Mouse (Mus musculus): Measurements from ENCODE around the gene Lrrc4c. TPM values are rescaled to one million over a fixed set of nuclear protein-coding genes. Genes with fewer than 3 reads are reported as not detected.

Gene Lrrc4c
- polyA plus RNA-seq, 1 experiment, result 19.9 TPM

DNA sequence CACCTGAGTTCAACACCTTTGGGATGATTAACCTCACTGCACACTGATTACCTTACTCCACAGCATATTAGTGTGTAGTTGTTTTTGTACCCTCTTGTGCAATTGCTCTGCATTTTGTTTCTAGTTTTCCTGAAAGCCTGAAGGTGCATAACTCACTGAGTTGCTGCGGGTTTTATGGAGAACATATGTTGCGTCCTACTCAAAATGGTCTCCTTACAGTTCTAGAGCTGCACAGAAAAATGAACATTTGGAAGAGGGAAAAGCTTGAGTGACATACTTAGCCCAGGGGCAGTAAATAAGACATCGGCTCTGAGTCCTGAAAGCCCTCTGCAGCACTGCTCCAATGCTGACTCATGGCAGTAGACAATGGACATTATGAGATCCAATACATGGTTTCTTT lies 727.7 kb downstream of the Lrrc4c start:
- Histone ChIP-seq H3K27ac (ENCODE audit: insufficient read depth, low read length) (no peak overlapping the region), H3K4me1 (ENCODE audit: control insufficient read depth, insufficient read depth, low read length) (no peaks in the 10 kb centered on the region), H3K4me3 (replicated peaks; ENCODE audit: insufficient read depth, low read depth, low read length) (no peak overlapping the region), H3K27me3 (ENCODE audit: control insufficient read depth, insufficient read depth, low read length) (no peaks in the 10 kb centered on the region)
- 94% methylated on average over 3 of the region's 3 CpGs for WGBS
- no peak for DNase-seq
- TF ChIP-seq CTCF (IDR thresholded peaks at IDR 0.05; ENCODE audit: borderline replicate concordance, insufficient read depth, low read depth, low read length) (no peak), POLR2A (IDR thresholded peaks at IDR 0.05; ENCODE audit: borderline replicate concordance, insufficient read depth, low read length) (no peak)

- DNase-seq, result no peak
- no peak overlapping the region for H3K27ac ChIP-seq (ENCODE audit: insufficient read depth, low read length)
- no peak for TF ChIP-seq CTCF (IDR thresholded peaks at IDR 0.05; ENCODE audit: borderline replicate concordance, insufficient read depth, low read depth, low read length)
- TF ChIP-seq POLR2A (IDR thresholded peaks at IDR 0.05; ENCODE audit: borderline replicate concordance, insufficient read depth, low read length), result no peak
- no peak overlapping the region for H3K4me3 ChIP-seq (replicated peaks; ENCODE audit: insufficient read depth, low read depth, low read length)
- H3K4me1 ChIP-seq (ENCODE audit: control insufficient read depth, insufficient read depth, low read length), result no peaks in the 10 kb centered on the region
- WGBS, result 73% methylated on average over 1 of the region's 1 CpGs
- H3K27me3 ChIP-seq (ENCODE audit: control insufficient read depth, insufficient read depth, low read length), result no peaks in the 10 kb centered on the region
Measured at GRCm38 (mm10) chr2:97080156-97080555, 762.2 kb downstream of the Lrrc4c start.

- TF ChIP-seq POLR2A (IDR thresholded peaks at IDR 0.05; ENCODE audit: borderline replicate concordance, insufficient read depth, low read length), result no peak
- no peak for TF ChIP-seq CTCF (IDR thresholded peaks at IDR 0.05; ENCODE audit: borderline replicate concordance, insufficient read depth, low read depth, low read length)
- H3K27ac ChIP-seq (ENCODE audit: insufficient read depth, low read length), result no peak overlapping the region
- no peak for DNase-seq
- no peaks in the 10 kb centered on the region for H3K4me1 ChIP-seq (ENCODE audit: control insufficient read depth, insufficient read depth, low read length)
- WGBS, result 32% methylated on average over 3 of the region's 3 CpGs
- H3K27me3 ChIP-seq (ENCODE audit: control insufficient read depth, insufficient read depth, low read length), result no peaks in the 10 kb centered on the region
- no peak overlapping the region for H3K4me3 ChIP-seq (replicated peaks; ENCODE audit: insufficient read depth, low read depth, low read length)
Measured at GRCm38 (mm10) chr2:97097965-97098364, 780.0 kb downstream of the Lrrc4c start.

DNA sequence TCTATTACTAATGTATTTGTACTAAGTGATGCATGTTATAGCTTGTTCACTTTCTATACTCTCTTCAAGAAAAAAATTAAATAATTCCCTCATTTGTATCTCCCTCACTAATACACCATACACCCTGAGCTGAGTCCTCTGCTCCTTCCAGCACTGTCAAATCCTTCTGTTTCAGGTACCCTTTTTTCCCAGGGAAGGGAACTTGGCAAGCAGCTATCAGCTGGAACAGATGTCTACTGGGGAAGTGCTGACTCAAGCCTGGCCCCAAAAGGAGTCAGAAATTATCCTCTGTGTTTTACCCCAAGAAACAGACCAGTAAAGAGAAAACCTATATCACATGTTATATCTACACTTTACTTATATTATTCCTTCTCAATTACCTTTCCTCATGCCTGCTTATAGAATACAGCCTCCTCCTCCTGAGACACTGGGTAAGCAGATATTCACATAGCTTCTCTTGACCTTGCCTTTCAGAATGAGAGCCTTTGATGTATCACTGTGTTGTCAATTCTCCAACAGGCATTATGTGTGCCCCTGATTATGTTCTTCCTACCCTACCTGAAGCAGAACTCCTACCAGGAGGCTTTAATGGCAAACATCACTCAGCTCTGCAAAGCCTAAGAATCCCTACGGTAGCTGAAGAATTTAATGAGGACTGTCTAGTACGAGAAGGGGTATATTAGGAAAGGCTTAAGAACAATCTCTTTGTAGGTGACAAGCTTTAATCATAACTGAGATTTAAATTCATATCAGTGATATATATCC lies 785.6 kb downstream of the Lrrc4c start:
- Histone ChIP-seq H3K4me1 (ENCODE audit: control insufficient read depth, insufficient read depth, low read length) (no peaks in the 10 kb centered on the region), H3K27ac (ENCODE audit: insufficient read depth, low read length) (no peak overlapping the region), H3K4me3 (replicated peaks; ENCODE audit: insufficient read depth, low read depth, low read length) (no peak overlapping the region), H3K27me3 (ENCODE audit: control insufficient read depth, insufficient read depth, low read length) (no peaks in the 10 kb centered on the region)
- TF ChIP-seq CTCF (IDR thresholded peaks at IDR 0.05; ENCODE audit: borderline replicate concordance, insufficient read depth, low read depth, low read length), result no peak
- TF ChIP-seq POLR2A (IDR thresholded peaks at IDR 0.05; ENCODE audit: borderline replicate concordance, insufficient read depth, low read length), result no peak
- WGBS, result 86% methylated on average over 2 of the region's 2 CpGs
- DNase-seq, result peak in 1 of 2 experiments; percentile 47

DNA sequence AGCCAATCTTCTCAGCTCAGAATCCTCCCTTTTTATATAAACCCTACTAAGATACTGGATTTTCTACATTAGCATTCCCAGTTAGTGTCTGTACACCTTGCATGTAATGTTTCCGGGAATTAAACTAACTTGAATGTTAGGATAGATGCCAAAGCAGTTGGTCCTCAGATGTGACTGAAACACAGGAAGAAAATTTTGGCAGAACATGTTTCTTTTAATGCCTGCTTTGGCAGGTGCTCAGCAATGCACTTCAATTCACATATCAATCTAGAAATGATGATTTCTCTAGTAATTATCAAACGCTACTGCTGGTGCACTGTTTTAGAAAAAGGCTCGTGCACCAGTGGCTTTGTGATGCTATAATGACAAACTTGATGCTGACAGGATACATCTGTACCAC lies 806.3 kb downstream of the Lrrc4c start:
- Histone ChIP-seq H3K4me1 (ENCODE audit: control insufficient read depth, insufficient read depth, low read length) (no peaks in the 10 kb centered on the region), H3K27me3 (ENCODE audit: control insufficient read depth, insufficient read depth, low read length) (no peaks in the 10 kb centered on the region), H3K4me3 (replicated peaks; ENCODE audit: insufficient read depth, low read depth, low read length) (no peak overlapping the region), H3K27ac (ENCODE audit: insufficient read depth, low read length) (no peak overlapping the region)
- WGBS, result 15% methylated on average over 3 of the region's 3 CpGs
- DNase-seq, result peak in 1 of 2 experiments; percentile 46
- TF ChIP-seq POLR2A (IDR thresholded peaks at IDR 0.05; ENCODE audit: borderline replicate concordance, insufficient read depth, low read length) (no peak), CTCF (IDR thresholded peaks at IDR 0.05; ENCODE audit: borderline replicate concordance, insufficient read depth, low read depth, low read length) (no peak)

DNA sequence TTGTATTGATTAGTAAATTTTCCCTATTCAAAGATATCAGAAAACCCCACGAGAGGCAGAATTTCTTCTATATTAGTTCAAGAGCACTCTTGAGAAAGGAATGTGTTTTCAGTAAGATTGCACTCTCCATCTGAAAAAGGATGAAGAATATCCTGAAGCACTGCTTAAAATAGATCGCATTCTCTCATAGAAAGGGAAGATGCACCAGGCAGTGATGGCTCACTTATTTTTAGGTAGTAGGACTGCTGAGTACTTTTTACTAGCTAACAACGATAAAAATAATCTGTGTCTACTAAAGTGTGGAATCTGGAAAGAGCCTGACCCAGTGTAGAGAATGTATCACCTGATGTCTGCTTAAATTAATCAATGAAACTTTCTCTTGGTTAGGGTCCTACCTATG lies 820.5 kb downstream of the Lrrc4c start:
- DNase-seq, result no peak
- 87% methylated on average over 3 of the region's 3 CpGs for WGBS
- H3K27ac ChIP-seq (ENCODE audit: insufficient read depth, low read length), result no peak overlapping the region
- H3K4me3 ChIP-seq (replicated peaks; ENCODE audit: insufficient read depth, low read depth, low read length), result no peak overlapping the region
- no peak for TF ChIP-seq POLR2A (IDR thresholded peaks at IDR 0.05; ENCODE audit: borderline replicate concordance, insufficient read depth, low read length)
- no peak for TF ChIP-seq CTCF (IDR thresholded peaks at IDR 0.05; ENCODE audit: borderline replicate concordance, insufficient read depth, low read depth, low read length)
- H3K27me3 ChIP-seq (ENCODE audit: control insufficient read depth, insufficient read depth, low read length), result no peaks in the 10 kb centered on the region
- H3K4me1 ChIP-seq (ENCODE audit: control insufficient read depth, insufficient read depth, low read length), result no peaks in the 10 kb centered on the region

DNA sequence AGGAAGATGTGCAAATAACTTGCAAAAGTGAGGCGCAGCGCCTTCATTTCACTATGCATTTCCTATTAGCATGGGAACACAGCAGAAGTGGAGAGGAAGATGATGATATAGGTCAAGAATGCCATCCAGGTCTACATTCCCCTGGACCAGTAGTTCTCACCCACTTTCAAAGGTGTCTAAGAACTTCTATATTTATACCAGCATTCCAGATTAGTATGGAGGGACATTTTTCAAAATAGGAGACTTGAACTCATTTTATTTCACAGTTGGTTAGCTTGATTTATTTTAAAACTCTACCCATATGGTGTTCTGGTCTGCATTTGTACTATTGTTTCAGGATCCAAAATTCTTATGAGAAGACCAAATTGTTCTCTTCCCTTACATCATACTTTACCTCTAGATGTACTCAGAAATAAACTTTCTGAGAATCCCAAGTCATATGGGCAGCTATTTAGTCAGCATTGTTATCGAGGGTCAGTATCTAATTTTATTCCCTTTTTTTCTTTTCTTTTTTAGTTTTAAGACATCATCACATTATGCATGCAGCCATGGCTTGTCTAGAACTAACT lies 833.7 kb downstream of the Lrrc4c start:
- DNase-seq, result no peak
- H3K27ac ChIP-seq (ENCODE audit: insufficient read depth, low read length), result no peak overlapping the region
- no peaks in the 10 kb centered on the region for H3K4me1 ChIP-seq (ENCODE audit: control insufficient read depth, insufficient read depth, low read length)
- H3K4me3 ChIP-seq (replicated peaks; ENCODE audit: insufficient read depth, low read depth, low read length), result no peak overlapping the region
- 96% methylated on average over 3 of the region's 3 CpGs for WGBS
- H3K27me3 ChIP-seq (ENCODE audit: control insufficient read depth, insufficient read depth, low read length), result no peaks in the 10 kb centered on the region
- TF ChIP-seq POLR2A (IDR thresholded peaks at IDR 0.05; ENCODE audit: borderline replicate concordance, insufficient read depth, low read length), result no peak
- no peak for TF ChIP-seq CTCF (IDR thresholded peaks at IDR 0.05; ENCODE audit: borderline replicate concordance, insufficient read depth, low read depth, low read length)

GRCm38 (mm10) chr2:97165745-97166144 lies 847.8 kb downstream of the Lrrc4c start:
- 60% methylated on average over 2 of the region's 2 CpGs for WGBS
- TF ChIP-seq CTCF (IDR thresholded peaks at IDR 0.05; ENCODE audit: borderline replicate concordance, insufficient read depth, low read depth, low read length), result no peak
- no peak for TF ChIP-seq POLR2A (IDR thresholded peaks at IDR 0.05; ENCODE audit: borderline replicate concordance, insufficient read depth, low read length)
- H3K4me3 ChIP-seq (replicated peaks; ENCODE audit: insufficient read depth, low read depth, low read length), result no peak overlapping the region

More at GRCm38 (mm10) chr2:97165745-97166144, 847.8 kb downstream of the Lrrc4c start:
- Histone ChIP-seq H3K27me3 (ENCODE audit: control insufficient read depth, insufficient read depth, low read length) (no peaks in the 10 kb centered on the region), H3K27ac (ENCODE audit: insufficient read depth, low read length) (no peak overlapping the region), H3K4me1 (ENCODE audit: control insufficient read depth, insufficient read depth, low read length) (no peaks in the 10 kb centered on the region)
- peak in 1 of 2 experiments; percentile 10 for DNase-seq

Measured in cerebellum, adult 2 months (tissue).